Mouse (Mus musculus): Measurements from ENCODE around the gene 4930404N11Rik.

The 4930404N11Rik gene

DNA sequence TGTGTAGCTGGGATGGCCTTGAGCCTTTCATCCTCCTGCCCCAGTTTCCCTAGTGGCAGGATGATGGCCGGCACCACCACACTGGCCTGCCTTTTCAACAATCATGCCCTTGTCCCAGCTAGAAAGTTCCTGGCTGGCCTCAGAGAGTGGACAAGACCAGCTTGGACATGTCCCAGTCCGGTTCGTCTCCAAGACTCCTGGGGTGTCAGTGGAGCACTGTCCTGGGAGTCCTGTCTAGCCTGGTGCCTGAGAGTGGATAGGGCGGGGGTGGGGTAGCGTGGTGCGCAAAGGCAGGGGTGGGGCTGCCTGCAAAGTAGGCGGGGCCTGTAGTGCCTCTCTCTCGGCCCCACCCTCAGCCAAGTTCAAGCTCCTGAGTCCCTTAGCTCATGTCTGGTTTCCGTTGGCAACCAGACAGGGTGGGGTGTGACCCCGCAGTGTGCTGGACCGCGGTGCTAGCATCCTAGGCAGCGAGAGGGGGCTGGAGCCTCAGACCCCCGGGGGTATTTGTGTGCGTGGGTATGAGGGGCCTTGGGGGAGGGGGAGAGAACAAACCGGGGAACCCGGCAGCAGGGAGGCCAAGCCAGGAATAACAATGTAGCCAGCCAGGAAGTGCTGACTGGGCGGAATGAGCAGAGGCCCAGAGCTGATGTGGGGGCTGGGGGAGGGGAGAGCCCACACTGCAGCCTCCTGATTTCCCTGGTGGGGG is 36.1 kb upstream of the 4930404N11Rik start:
- DNase-seq, result peak; percentile 74 to 82

- DNase-seq, result no peak
Measured at GRCm38 (mm10) chr10:81401205-81401520, 35.5 kb upstream of the 4930404N11Rik start.

DNA sequence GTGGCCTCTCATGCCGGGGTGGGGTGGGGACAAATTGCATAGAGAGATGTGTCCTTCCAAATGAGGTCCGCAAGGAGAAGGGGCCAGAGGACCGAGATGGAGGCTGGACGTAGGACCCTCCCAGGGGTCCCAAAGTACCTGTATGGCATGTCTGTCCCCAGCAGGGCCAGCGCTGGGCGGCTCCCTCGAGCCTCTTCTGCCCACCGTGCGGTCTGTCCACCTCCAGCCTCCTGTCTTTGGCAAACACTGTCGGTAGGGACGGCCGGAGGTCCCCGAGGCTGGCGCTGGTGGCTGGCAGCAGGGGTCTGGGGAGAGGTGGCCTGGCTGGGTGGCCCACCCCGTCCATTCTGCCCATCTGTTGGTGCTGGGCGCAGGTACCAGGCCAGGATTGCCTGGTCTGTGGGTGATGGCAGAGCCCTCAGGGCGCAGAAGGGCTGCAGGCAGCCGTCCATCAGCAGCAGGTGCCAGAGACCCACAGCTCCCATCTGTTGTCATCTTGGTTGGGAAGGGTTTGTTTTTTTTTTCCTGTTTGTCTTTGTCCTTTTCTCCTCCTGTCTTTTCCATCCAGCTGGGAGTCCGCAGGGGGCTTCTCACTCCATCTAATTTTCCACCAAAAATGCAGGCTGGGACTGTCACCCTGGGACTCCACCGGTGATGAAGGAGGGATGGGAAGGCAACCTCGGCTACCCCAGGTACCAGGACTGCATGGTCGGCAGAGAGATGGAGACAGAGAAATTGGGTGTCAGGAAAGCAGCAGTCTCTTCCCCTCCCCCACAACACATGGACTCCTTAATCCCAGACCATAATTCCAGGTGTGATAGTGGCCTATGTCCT is 35.0 kb upstream of the 4930404N11Rik start:
- peak; percentile 93 to 95 for DNase-seq

DNA sequence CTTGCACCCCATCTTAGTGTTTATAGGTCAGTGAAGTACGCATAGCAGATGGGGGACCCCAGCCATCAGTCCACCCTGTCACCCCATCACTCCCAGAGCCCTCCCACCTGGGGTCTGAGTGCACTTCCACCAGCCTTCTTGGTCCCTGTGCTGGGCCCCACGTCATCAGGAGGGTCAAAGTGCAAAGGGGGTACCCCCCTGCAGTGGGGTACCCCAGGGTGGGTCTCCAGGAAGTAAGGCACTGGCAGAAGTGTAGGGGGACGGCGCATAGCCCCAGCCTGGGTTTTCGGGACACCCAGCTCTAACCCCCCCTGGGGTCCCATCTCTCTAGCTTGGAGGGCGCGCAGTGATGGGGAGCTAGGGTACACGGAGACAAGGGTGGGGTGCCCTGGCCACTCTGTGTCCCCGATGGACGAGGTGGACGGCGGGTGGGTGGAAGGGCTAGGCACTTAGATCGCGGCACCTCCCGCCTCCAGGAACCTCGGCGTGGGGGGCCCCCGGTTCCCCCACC is 34.2 kb upstream of the 4930404N11Rik start:
- DNase-seq, result no peak

GRCm38 (mm10) chr10:81399296-81399695 is 33.7 kb upstream of the 4930404N11Rik start:
- peak in 1 of 2 experiments; percentile 73 for DNase-seq

GRCm38 (mm10) chr10:81396749-81397148 is 31.1 kb upstream of the 4930404N11Rik start:
- DNase-seq, result peak in 1 of 2 experiments; percentile 56

- peak; percentile 54 to 72 for DNase-seq
Measured at GRCm38 (mm10) chr10:81395865-81396264, 30.2 kb upstream of the 4930404N11Rik start.

GRCm38 (mm10) chr10:81395127-81395526 is 29.5 kb upstream of the 4930404N11Rik start:
- peak; percentile 90 to 95 for DNase-seq

- peak; percentile 51 to 52 for DNase-seq
Measured at GRCm38 (mm10) chr10:81393456-81394063, 27.9 kb upstream of the 4930404N11Rik start.

DNA sequence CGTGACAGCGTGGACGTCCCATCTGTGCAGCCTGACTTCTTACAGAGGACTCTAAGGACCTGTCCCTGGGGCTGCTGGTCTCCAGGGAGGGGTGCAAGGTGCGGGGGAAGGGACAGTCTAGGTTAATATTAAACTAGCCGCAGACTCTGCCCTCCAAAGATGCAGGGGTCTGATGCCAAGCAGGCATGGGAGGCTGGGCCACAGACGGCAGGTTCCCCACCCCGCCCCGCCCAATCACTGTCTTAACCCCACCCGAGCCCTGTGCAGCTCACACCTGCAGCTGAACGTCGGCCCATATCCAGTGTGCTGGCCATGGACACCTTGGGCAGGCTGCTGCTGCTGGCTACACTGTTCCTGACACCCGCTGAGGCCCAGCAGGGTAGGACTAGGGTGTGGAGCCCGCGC is 27.2 kb upstream of the 4930404N11Rik start, which contains the start of gene Smim24:
Smim24 (plus strand) TSS at position 271 of the 405 bp plus-strand sequence.
- peak in 1 of 2 experiments; percentile 35 for DNase-seq

- DNase-seq, result peak in 1 of 2 experiments; percentile 2
Measured at GRCm38 (mm10) chr10:81392270-81392669, 26.7 kb upstream of the 4930404N11Rik start.

- peak in 1 of 2 experiments; percentile 20 for DNase-seq
Measured at GRCm38 (mm10) chr10:81390678-81390965, 25.0 kb upstream of the 4930404N11Rik start.

- peak; percentile 88 for DNase-seq
Measured at GRCm38 (mm10) chr10:81389801-81390677, 24.4 kb upstream of the 4930404N11Rik start.

- peak; percentile 48 to 59 for DNase-seq
Measured at GRCm38 (mm10) chr10:81389373-81389772, 23.8 kb upstream of the 4930404N11Rik start.

GRCm38 (mm10) chr10:81388505-81389055 is 23.0 kb upstream of the 4930404N11Rik start, which contains the start of gene Gm48552:
Gene Gm48552 (plus strand): TSS chr10:81389005.
- no peak for DNase-seq

DNA sequence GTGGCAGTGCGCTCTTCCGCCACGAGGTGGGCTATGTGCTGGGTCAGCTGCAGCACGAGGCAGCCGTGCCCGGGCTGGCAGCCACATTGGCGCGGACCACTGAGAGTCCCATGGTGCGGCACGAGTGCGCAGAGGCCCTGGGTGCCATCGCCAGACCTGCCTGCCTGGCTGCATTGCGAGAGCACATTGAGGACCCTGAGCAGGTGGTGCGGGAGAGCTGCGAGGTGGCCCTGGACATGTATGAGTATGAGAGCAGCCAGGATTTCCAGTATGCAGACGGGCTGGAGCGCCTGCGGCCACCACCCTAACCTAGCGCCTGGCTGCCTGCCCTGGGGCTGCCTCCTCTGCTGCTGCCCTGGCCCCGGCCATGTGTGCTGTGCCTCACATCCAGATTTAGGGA is 22.1 kb upstream of the 4930404N11Rik start:
- peak; percentile 66 for DNase-seq

DNA sequence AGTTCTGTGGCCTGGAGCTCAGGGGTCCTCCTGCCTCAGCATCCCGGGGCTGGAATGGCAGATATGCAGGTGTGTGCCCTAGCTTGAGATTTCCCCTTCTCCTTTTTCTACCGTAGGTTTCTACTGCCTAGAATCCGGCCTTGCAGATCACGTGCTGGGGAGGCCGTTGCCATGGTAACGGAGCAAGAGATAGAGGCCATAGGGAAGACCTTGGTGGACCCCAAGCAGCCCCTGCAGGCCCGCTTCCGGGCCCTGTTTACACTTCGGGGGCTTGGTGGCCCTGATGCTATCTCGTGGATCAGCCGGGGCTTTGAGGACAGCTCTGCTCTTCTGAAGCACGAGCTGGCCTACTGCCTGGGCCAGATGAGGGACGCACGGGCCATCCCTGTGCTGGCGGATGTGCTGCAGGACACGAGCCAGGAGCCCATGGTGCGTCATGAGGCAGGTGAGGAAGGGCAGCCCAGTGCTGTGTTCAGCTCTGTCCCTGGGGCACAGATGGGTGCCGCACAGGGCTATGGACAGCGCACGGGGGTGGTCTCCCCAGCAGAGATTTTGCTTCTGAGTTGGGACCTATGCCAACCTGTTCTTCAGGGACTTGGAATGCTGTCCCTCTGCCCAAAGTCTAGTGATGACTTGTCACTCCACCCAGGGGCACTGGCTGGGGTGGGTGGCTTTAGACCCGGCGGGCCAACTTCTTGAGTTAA is 20.1 kb upstream of the 4930404N11Rik start:
- DNase-seq, result peak; percentile 13 to 55

DNA sequence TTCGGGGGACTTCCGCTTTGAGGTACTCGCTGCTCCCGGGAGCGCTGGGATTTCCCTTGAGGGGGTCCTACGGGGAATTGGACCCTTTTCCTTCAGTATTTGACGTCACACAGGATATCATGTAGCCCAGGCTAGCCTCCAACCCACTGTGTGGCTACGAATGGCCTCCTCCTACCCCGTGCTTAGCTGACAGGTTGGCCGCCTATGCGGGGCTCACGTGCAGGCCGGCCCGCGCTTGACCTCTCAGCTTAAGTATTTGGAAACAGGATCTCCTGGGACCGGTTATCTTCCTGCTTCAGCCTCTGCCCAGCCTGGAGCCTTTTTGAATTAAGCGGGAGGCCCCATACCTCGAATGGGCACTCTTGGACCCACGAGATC is 19.0 kb upstream of the 4930404N11Rik start:
- DNase-seq, result no peak

- DNase-seq, result peak; percentile 100
Measured at GRCm38 (mm10) chr10:81383802-81384604, 18.4 kb upstream of the 4930404N11Rik start, which contains the start of the genes Dohh and Gm48551. Gene Dohh (plus strand): TSS chr10:81384428. Gene Gm48551 (plus strand): TSS chr10:81384466.

- DNase-seq, result peak in 1 of 2 experiments; percentile 52
Measured at GRCm38 (mm10) chr10:81382039-81382438, 16.4 kb upstream of the 4930404N11Rik start.

Data from cerebellum, postnatal 10 days (tissue).